ENCODE assay signal across 9 mouse cellular contexts in the genomic region with DNA sequence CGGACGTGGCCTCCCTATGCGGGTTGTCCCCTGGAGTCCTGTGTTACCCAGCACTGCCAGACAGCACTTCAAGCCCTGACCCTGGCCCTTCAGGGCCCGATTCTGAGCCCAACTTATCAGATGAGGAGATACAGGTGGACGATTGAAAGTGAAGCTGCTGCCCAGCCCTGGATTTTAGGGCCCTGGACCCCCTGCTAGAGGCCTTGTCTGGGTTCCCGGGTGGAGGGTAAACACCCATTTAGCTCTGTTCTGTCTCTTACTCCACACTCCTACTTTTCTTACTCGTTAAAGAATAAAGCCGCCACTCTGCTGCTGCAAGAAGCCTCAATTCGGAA. TPM values are rescaled to one million over a fixed set of nuclear protein-coding genes. Genes with fewer than 3 reads are reported as not detected.
DNase-seq lines count a peak whose midpoint lies in the region; ATAC-seq and TF ChIP-seq lines count a peak whose summit lies in the region.
"Had no signal": no experiment of that assay in that cellular context is flagged by ENCODE, and none has a peak within 500 bp of the region (broad histone marks: within the 10 kb centered on the region; RNA-seq: fewer than 3 reads in every experiment).

No protein-coding gene starts in this region.

- no peaks in the 10 kb centered on the region for H3K36me3 ChIP-seq in heart, embryonic 11.5 days (ENCODE audit: control insufficient read depth, insufficient read depth, low read length)
- H3K36me3 ChIP-seq in neural tube, embryonic 11.5 days (ENCODE audit: control insufficient read depth, insufficient read depth, low read length): no peaks in the 10 kb centered on the region
- H3K36me3 ChIP-seq in liver, embryonic 14.5 days (replicated peaks; ENCODE audit: control insufficient read depth, insufficient read depth, low read depth): no peaks in the 10 kb centered on the region
- H3K36me3 ChIP-seq in thymus, adult 2 months (ENCODE audit: control insufficient read depth, insufficient read depth, low read length): no peaks in the 10 kb centered on the region

- H3K4me2 ChIP-seq in heart, embryonic 11.5 days: peak overlapping the region; percentile 58
- H3K4me2 ChIP-seq in neural tube, embryonic 11.5 days (ENCODE audit: low read depth): peak overlapping the region; percentile 31
- peak overlapping the region; percentile 16 for H3K4me2 ChIP-seq in liver, embryonic 14.5 days (ENCODE audit: low read depth)

- no peak for ATAC-seq in heart, embryonic 11.5 days (replicated peaks; ENCODE audit: insufficient number of reproducible peaks, low FRiP score, low TSS enrichment)
- ATAC-seq in neural tube, embryonic 11.5 days (ENCODE audit: insufficient read depth, low FRiP score, low TSS enrichment): no peak
- ATAC-seq in liver, embryonic 14.5 days (ENCODE audit: insufficient read depth): no peak
- ATAC-seq in CD4-positive, CD25-positive, alpha-beta regulatory T cell, adult 4 months: no peak

- peaks cover 13% of the 10 kb centered on the region for H3K4me1 ChIP-seq in heart, embryonic 11.5 days (ENCODE audit: control insufficient read depth, insufficient read depth, low read length)
- H3K4me1 ChIP-seq in neural tube, embryonic 11.5 days (ENCODE audit: control insufficient read depth, insufficient read depth, low read length): peaks cover 8% of the 10 kb centered on the region; the same call in 1 of the 2 replicates
- no peaks in the 10 kb centered on the region; a peak in 1 of 4 replicates for H3K4me1 ChIP-seq in liver, embryonic 14.5 days (replicated peaks; ENCODE audit: control insufficient read depth in 2 of 2, insufficient read depth in 2 of 2, low read length in 1 of 2)
- H3K4me1 ChIP-seq in thymus, adult 2 months (replicated peaks; ENCODE audit: control insufficient read depth, insufficient read depth, low read length): 0 out of 2 replicates have a peak, but pooled peaks cover 7% of the 10 kb centered on the region

- H3K9me3 ChIP-seq in heart, embryonic 11.5 days (replicated peaks; ENCODE audit: control insufficient read depth, low read length): no peaks in the 10 kb centered on the region
- no peaks in the 10 kb centered on the region for H3K9me3 ChIP-seq in neural tube, embryonic 11.5 days (ENCODE audit: control insufficient read depth, low read length)
- H3K9me3 ChIP-seq in liver, embryonic 14.5 days (ENCODE audit: control insufficient read depth, low read length): no peaks in the 10 kb centered on the region

- DNase-seq in heart, postnatal 14 days: no peak
- no peak for DNase-seq in neural tube, embryonic 11.5 days (ENCODE audit: low spot score)
- DNase-seq in neural tube, embryonic 10.5 days (ENCODE audit: extremely low spot score, low spot score): no peak
- DNase-seq in liver, embryonic 14.5 days (ENCODE audit: low read depth in 3 of 3, low spot score in 3 of 3): no peak
- DNase-seq in spleen, adult 18-20 months: no peak
- no peak for DNase-seq in thymus, adult 2 months

- 9% methylated on average over 9 of the region's 9 CpGs for WGBS in heart, embryonic 11.5 days (ENCODE audit: insufficient replicate concordance)
- 7% methylated on average over 9 of the region's 9 CpGs for WGBS in neural tube, embryonic 11.5 days
- WGBS in liver, embryonic 14.5 days (ENCODE audit: insufficient replicate concordance): 13% methylated on average over 9 of the region's 9 CpGs
- WGBS in thymus, adult 2 months: 53% methylated on average over 9 of the region's 9 CpGs

- TF ChIP-seq EP300 in liver, embryonic 14.5 days (IDR thresholded peaks at IDR 0.05; ENCODE audit: low read depth): no peak

- H3K27ac ChIP-seq in heart, embryonic 11.5 days (ENCODE audit: low read depth, low read length): no peak overlapping the region
- no peak overlapping the region for H3K27ac ChIP-seq in neural tube, embryonic 11.5 days (ENCODE audit: low read depth, low read length)
- H3K27ac ChIP-seq in liver, embryonic 14.5 days: no peak overlapping the region
- H3K27ac ChIP-seq in thymus, adult 2 months (ENCODE audit: control insufficient read depth, insufficient read depth, low read length): no peak overlapping the region

- H3K27me3 ChIP-seq in heart, embryonic 11.5 days (ENCODE audit: control insufficient read depth, insufficient read depth, low read length): peaks cover 74% of the 10 kb centered on the region
- H3K27me3 ChIP-seq in neural tube, embryonic 11.5 days (ENCODE audit: control insufficient read depth, insufficient read depth, low read length): peaks cover 62% of the 10 kb centered on the region
- H3K27me3 ChIP-seq in liver, embryonic 14.5 days (ENCODE audit: control insufficient read depth, insufficient read depth, low read length): peaks cover 65% of the 10 kb centered on the region
- H3K27me3 ChIP-seq in thymus, adult 2 months (ENCODE audit: control insufficient read depth, insufficient read depth, low read length): peaks cover 19% of the 10 kb centered on the region

- TF ChIP-seq POLR2A in thymus, adult 2 months (IDR thresholded peaks at IDR 0.05; ENCODE audit: control insufficient read depth, extremely low read depth, insufficient read depth, low read length, poor library complexity): no peak

- no peak for TF ChIP-seq CTCF in liver, embryonic 14.5 days (IDR thresholded peaks at IDR 0.05; ENCODE audit: low read depth)
- TF ChIP-seq CTCF in thymus, adult 2 months (IDR thresholded peaks at IDR 0.05; ENCODE audit: borderline replicate concordance, control insufficient read depth, extremely low read depth, insufficient read depth, low read length, poor library complexity): no peak

- peak overlapping the region; percentile 41 for H3K4me3 ChIP-seq in heart, embryonic 11.5 days (ENCODE audit: low read depth, low read length)
- no peak overlapping the region for H3K4me3 ChIP-seq in neural tube, embryonic 11.5 days (ENCODE audit: low read depth, low read length)
- H3K4me3 ChIP-seq in liver, embryonic 14.5 days (ENCODE audit: insufficient read depth in 1 of 2, low read depth in 2 of 2, low read length in 2 of 2): 0 out of 4 replicates have a peak overlapping the region, but pooled peaks of 1 of the 2 experiments have one; percentile 4
- no peak overlapping the region for H3K4me3 ChIP-seq in thymus, adult 2 months (ENCODE audit: control insufficient read depth, insufficient read depth, low read length)
- H3K4me3 ChIP-seq: myocyte had no signal

- intact Hi-C loops in heart, postnatal 14 days (cut with DNase I): no loop called here

- H3K9ac ChIP-seq in heart, embryonic 11.5 days (ENCODE audit: low read depth, low read length): 0 out of 2 replicates have a peak overlapping the region, but pooled peaks have one; percentile 31
- H3K9ac ChIP-seq in neural tube, embryonic 11.5 days (ENCODE audit: low read length): no peak overlapping the region
- no peak overlapping the region for H3K9ac ChIP-seq in liver, embryonic 14.5 days (replicated peaks)

RNA-seq across cellular contexts. Expression of a gene that starts 1.7 kb away (rescaled TPM):
- 0.46 and 0.52 TPM in 2 replicates for polyA plus RNA-seq in heart, embryonic 11.5 days (2014; fragmentation: Nextera tagmentation; extraction: Ambion mirVana)
- 1 to 10 TPM in 1 of 2 experiments, under 1 TPM in 1; 0.38 to 1.1 TPM for total RNA-seq in heart, postnatal 14 days (2021)
- 2.5 and 2.7 TPM in 2 replicates for polyA plus RNA-seq in neural tube, embryonic 11.5 days (2014; fragmentation: Nextera tagmentation; extraction: Ambion mirVana)
- 0.27 and 0.46 TPM in 2 replicates for polyA plus RNA-seq in liver, embryonic 14.5 days (2012; rRNA removed)
- polyA plus RNA-seq in liver, embryonic 14.5 days (2014; fragmentation: Nextera tagmentation; extraction: Ambion mirVana): 0.35 TPM in 1 of 2 replicates, not detected in the other
- not detected for polyA plus RNA-seq in CD4-positive, CD25-positive, alpha-beta regulatory T cell, adult 4 months (2017; shearing (Covaris generic))
- 2.1 and 2.6 TPM in 2 replicates for polyA plus RNA-seq in thymus, adult 2 months (2012; rRNA removed)

RNA-seq across cellular contexts. Expression of a gene that starts 10.2 kb away (rescaled TPM):
- polyA plus RNA-seq in heart, embryonic 11.5 days (2014; fragmentation: Nextera tagmentation; extraction: Ambion mirVana): 15.1 and 17.0 TPM in 2 replicates
- 1 to 10 TPM; 6.7 to 7.8 TPM for total RNA-seq in heart, postnatal 14 days (2021)
- polyA plus RNA-seq in neural tube, embryonic 11.5 days (2014; fragmentation: Nextera tagmentation; extraction: Ambion mirVana): 41.8 and 42.0 TPM in 2 replicates
- 16.5 and 21.0 TPM in 2 replicates for polyA plus RNA-seq in liver, embryonic 14.5 days (2012; rRNA removed)
- 15.0 and 19.7 TPM in 2 replicates for polyA plus RNA-seq in liver, embryonic 14.5 days (2014; fragmentation: Nextera tagmentation; extraction: Ambion mirVana)
- 10 to 100 TPM; 42.5 to 49.3 TPM for polyA plus RNA-seq in CD4-positive, CD25-positive, alpha-beta regulatory T cell, adult 4 months (2017; shearing (Covaris generic))
- polyA plus RNA-seq in thymus, adult 2 months (2012; rRNA removed): 24.4 and 25.5 TPM in 2 replicates

RNA-seq across cellular contexts. Expression of a gene that starts 13.5 kb away (rescaled TPM):
- polyA plus RNA-seq in heart, embryonic 11.5 days (2014; fragmentation: Nextera tagmentation; extraction: Ambion mirVana): 0.97 and 2.1 TPM in 2 replicates
- 1 to 10 TPM; 1.0 to 1.8 TPM for total RNA-seq in heart, postnatal 14 days (2021)
- 3.3 and 3.5 TPM in 2 replicates for polyA plus RNA-seq in neural tube, embryonic 11.5 days (2014; fragmentation: Nextera tagmentation; extraction: Ambion mirVana)
- polyA plus RNA-seq in liver, embryonic 14.5 days (2012; rRNA removed): 1.0 and 1.1 TPM in 2 replicates
- 0.23 and 0.39 TPM in 2 replicates for polyA plus RNA-seq in liver, embryonic 14.5 days (2014; fragmentation: Nextera tagmentation; extraction: Ambion mirVana)
- 1 to 10 TPM in 1 of 2 experiments, under 1 TPM in 1; 0.82 to 2.2 TPM for polyA plus RNA-seq in CD4-positive, CD25-positive, alpha-beta regulatory T cell, adult 4 months (2017; shearing (Covaris generic))
- polyA plus RNA-seq in thymus, adult 2 months (2012; rRNA removed): 18.9 and 19.6 TPM in 2 replicates

RNA-seq across cellular contexts. Expression of a gene that starts 13.5 kb away (rescaled TPM):
- 1.1 and 1.2 TPM in 2 replicates for polyA plus RNA-seq in heart, embryonic 11.5 days (2014; fragmentation: Nextera tagmentation; extraction: Ambion mirVana)
- 1 to 10 TPM; 1.4 to 1.6 TPM for total RNA-seq in heart, postnatal 14 days (2021)
- polyA plus RNA-seq in neural tube, embryonic 11.5 days (2014; fragmentation: Nextera tagmentation; extraction: Ambion mirVana): 2.1 and 2.7 TPM in 2 replicates
- polyA plus RNA-seq in liver, embryonic 14.5 days (2012; rRNA removed): 2.2 and 2.4 TPM in 2 replicates
- polyA plus RNA-seq in liver, embryonic 14.5 days (2014; fragmentation: Nextera tagmentation; extraction: Ambion mirVana): 0.76 and 0.86 TPM in 2 replicates
- polyA plus RNA-seq in CD4-positive, CD25-positive, alpha-beta regulatory T cell, adult 4 months (2017; shearing (Covaris generic)): under 1 TPM; 0.67 to 0.68 TPM
- 10.2 and 11.9 TPM in 2 replicates for polyA plus RNA-seq in thymus, adult 2 months (2012; rRNA removed)

RNA-seq across cellular contexts. Expression of a gene that starts 17.8 kb away (rescaled TPM):
- 0.23 TPM in 1 of 2 replicates, not detected in the other for polyA plus RNA-seq in heart, embryonic 11.5 days (2014; fragmentation: Nextera tagmentation; extraction: Ambion mirVana)
- total RNA-seq in heart, postnatal 14 days (2021): not detected
- polyA plus RNA-seq in neural tube, embryonic 11.5 days (2014; fragmentation: Nextera tagmentation; extraction: Ambion mirVana): 21.2 and 30.4 TPM in 2 replicates
- 0.05 TPM in 1 of 2 replicates, not detected in the other for polyA plus RNA-seq in liver, embryonic 14.5 days (2012; rRNA removed)
- not detected in 2 replicates for polyA plus RNA-seq in liver, embryonic 14.5 days (2014; fragmentation: Nextera tagmentation; extraction: Ambion mirVana)
- not detected for polyA plus RNA-seq in CD4-positive, CD25-positive, alpha-beta regulatory T cell, adult 4 months (2017; shearing (Covaris generic))
- polyA plus RNA-seq in thymus, adult 2 months (2012; rRNA removed): 0.11 and 0.20 TPM in 2 replicates
